Mouse (Mus musculus) liver, postnatal 0 days (tissue): ENCODE results near the gene Timeless.
"Not testable (repeated sequence)": the region's sequence is repeated elsewhere in the genome, so short reads cannot be mapped to it uniquely, and the experiment has no call there.

ENCODE experiments used
- CTCF ChIP-seq: sonication (generic); IDR thresholded peaks from 2 replicates; pipeline ENCODE4 v1.5.1; 2016; ENCODE audit warnings: antibody characterized with exemption, low read depth
- EP300 ChIP-seq: IDR thresholded peaks from 2 replicates; pipeline ENCODE4 v1.6.1; 2016; ENCODE audit warnings: antibody characterized with exemption, low read depth, mild to moderate bottlenecking

- TF ChIP-seq CTCF, EP300: not testable (repeated sequence)
Measured at GRCm38 (mm10) chr10:128260376-128260775, 28.5 kb downstream of the Timeless start.
